Mouse (Mus musculus) megakaryocyte, embryonic 14.5 days (primary cell): ENCODE data around the gene Slc25a5.

ENCODE experiments used
- FLI1 ChIP-seq: IDR thresholded peaks from 2 replicates; pipeline ENCODE4 v1.6.1; 2012; ENCODE audit warnings: low read length, inconsistent platforms, mixed read lengths
- GATA1 ChIP-seq: IDR thresholded peaks from 3 replicates; pipeline ENCODE4 v1.6.1; 2012; ENCODE audit warnings: mixed read lengths, low read length, inconsistent platforms, borderline replicate concordance

DNA sequence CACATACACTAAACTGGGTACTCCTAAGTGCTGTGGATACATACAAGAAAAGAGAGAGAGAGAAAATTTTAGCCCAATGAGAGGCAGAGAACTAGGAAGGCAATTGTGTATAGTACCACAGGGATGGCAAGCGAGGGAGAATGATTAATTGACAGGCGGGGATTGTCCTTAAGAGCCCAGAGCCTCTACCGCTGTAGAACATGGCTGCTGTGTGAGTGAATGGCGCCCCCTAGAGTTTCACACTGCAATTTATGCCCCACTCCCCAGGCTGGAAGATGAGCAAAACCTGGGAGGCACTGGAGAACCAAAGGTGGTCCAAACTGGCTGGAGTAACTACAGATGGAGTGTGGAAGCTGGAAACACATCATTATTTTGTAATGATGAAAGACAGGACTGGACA is 24.8 kb downstream of the Slc25a5 start:
- TF ChIP-seq FLI1 (no peak), GATA1 (no peak)
